Mouse (Mus musculus) hindbrain, postnatal 0 days (tissue): ENCODE measurements around the gene Taok3. TPM values are rescaled to one million over a fixed set of nuclear protein-coding genes. Genes with fewer than 3 reads are reported as not detected.

ENCODE experiments used
- ATAC-seq: fragments of 200-750 bp; cut with Nextera tagmentation; 2 replicates; pipeline ENCODE4 v1.8.0; 2017; ENCODE audit warnings: mild to moderate bottlenecking, moderate TSS enrichment, moderate library complexity
- DNase-seq: peaks from one replicate; pipeline ENCODE4 v3.0.0-alpha.2; 2015; ENCODE audit warnings: low spot score
- H3K27ac ChIP-seq: fragments of 300-500 bp; sonication (generic); 2 replicates; pipeline ENCODE4 v1.5.1; 2014; ENCODE audit warnings: mild to moderate bottlenecking
- H3K27me3 ChIP-seq: fragments of 300-500 bp; sonication (generic); 2 replicates; pipeline ENCODE4 v1.6.1; 2014; ENCODE audit warnings: low read length, mixed read lengths; ENCODE audit not compliant: insufficient read depth
- H3K36me3 ChIP-seq: fragments of 300-500 bp; sonication (generic); 2 replicates; pipeline ENCODE4 v1.6.1; 2014; ENCODE audit warnings: low read length, mixed read lengths; ENCODE audit not compliant: insufficient read depth
- H3K4me1 ChIP-seq: fragments of 300-500 bp; sonication (generic); 2 replicates; pipeline ENCODE4 v1.6.1; 2014; ENCODE audit warnings: antibody characterized with exemption, low read length, mixed read lengths; ENCODE audit not compliant: insufficient read depth
- H3K4me2 ChIP-seq: fragments of 300-500 bp; sonication (generic); 2 replicates; pipeline ENCODE4 v1.6.1; 2014; ENCODE audit warnings: low read depth, mild to moderate bottlenecking, low read length, moderate library complexity, mixed read lengths
- H3K4me3 ChIP-seq: fragments of 300-500 bp; sonication (generic); 2 replicates; pipeline ENCODE4 v1.5.1; 2014; ENCODE audit warnings: low read length
- H3K9ac ChIP-seq: fragments of 300-500 bp; sonication (generic); replicated peaks from 2 replicates; pipeline ENCODE4 v1.6.1; 2014; ENCODE audit warnings: mild to moderate bottlenecking, low read length, moderate library complexity, mixed read lengths
- H3K9me3 ChIP-seq: fragments of 300-500 bp; sonication (generic); 2 replicates; pipeline ENCODE4 v1.6.1; 2016; ENCODE audit warnings: low read length, mixed read lengths
- CTCF ChIP-seq: IDR thresholded peaks from 2 replicates; pipeline ENCODE4 v1.5.1; 2016; ENCODE audit warnings: antibody characterized with exemption, control low read depth, low read depth
- WGBS: fragments of 180-500 bp; shearing (Covaris S2); extraction: QIAGEN DNeasy Blood & Tissue Kit; methylation state at CpG from one replicate; pipeline ENCODE4 v1.1.7; 2014; 5-methylcytosine and 5-hydroxymethylcytosine counted together
- polyA plus RNA-seq: library from polyadenylated mRNA; unstranded; fragments of >200 nt; fragmentation: Nextera tagmentation; extraction: Ambion mirVana; gene quantifications from 2 replicates; pipeline ENCODE4 v1.2.1, GENCODE M21; 2015
- total RNA-seq: library from RNA; depleted of rRNA; stranded (reverse); fragments of >200 nt; gene quantifications from 2 replicates; pipeline ENCODE4 v1.2.3, GENCODE M21; 2014

Taok3 gene
- total and polyA plus RNA-seq, 2 experiments from 2014 or later: 21.0 to 50.2 TPM

- 69% methylated on average over 3 of the region's 3 CpGs for WGBS
- DNase-seq: no peak
- Histone ChIP-seq H3K27ac (no peak overlapping the region), H3K4me1 (no peaks in the 10 kb centered on the region), H3K36me3 (peaks cover 12% of the 10 kb centered on the region; the same call in 1 of the 2 replicates), H3K9ac (no peak overlapping the region), H3K4me3 (no peak overlapping the region), H3K4me2 (no peak overlapping the region), H3K9me3 (no peaks in the 10 kb centered on the region), H3K27me3 (no peaks in the 10 kb centered on the region)
- ATAC-seq: no peak
- TF ChIP-seq CTCF: no peak
Observed at GRCm38 (mm10) chr5:117198390-117198789, 78.5 kb downstream of the Taok3 start.

- peak; percentile 34 for DNase-seq
- Histone ChIP-seq H3K9ac (no peak overlapping the region), H3K36me3 (peaks cover 4% of the 10 kb centered on the region), H3K27ac (no peak overlapping the region), H3K4me1 (no peaks in the 10 kb centered on the region), H3K9me3 (no peaks in the 10 kb centered on the region), H3K4me2 (no peak overlapping the region), H3K27me3 (no peaks in the 10 kb centered on the region), H3K4me3 (no peak overlapping the region)
- ATAC-seq: no peak
- TF ChIP-seq CTCF: no peak
- WGBS: 43% methylated on average over 16 of the region's 16 CpGs
Observed at GRCm38 (mm10) chr5:117207286-117207685, 87.4 kb downstream of the Taok3 start.

- Histone ChIP-seq H3K9me3 (no peaks in the 10 kb centered on the region), H3K4me3 (no peak overlapping the region), H3K36me3 (no peaks in the 10 kb centered on the region), H3K9ac (no peak overlapping the region), H3K4me2 (no peak overlapping the region), H3K4me1 (no peaks in the 10 kb centered on the region), H3K27me3 (no peaks in the 10 kb centered on the region), H3K27ac (no peak overlapping the region)
- ATAC-seq: no peak
- TF ChIP-seq CTCF: no peak
- DNase-seq: no peak
- 69% methylated on average over 4 of the region's 4 CpGs for WGBS
Observed at GRCm38 (mm10) chr5:117214016-117214415, 94.1 kb downstream of the Taok3 start.

GRCm38 (mm10) chr5:117231059-117231458, 111.1 kb downstream of the Taok3 start:
- no peak for DNase-seq
- 66% methylated on average over 12 of the region's 12 CpGs for WGBS
- no peak overlapping the region for H3K27ac ChIP-seq
- no peaks in the 10 kb centered on the region for H3K9me3 ChIP-seq
- H3K36me3 ChIP-seq: peaks cover 5% of the 10 kb centered on the region; the same call in 1 of the 2 replicates
- no peak overlapping the region for H3K9ac ChIP-seq
- no peak overlapping the region for H3K4me3 ChIP-seq
- 0 out of 2 replicates have a peak, but pooled peaks have one; percentile 3 for TF ChIP-seq CTCF
- no peaks in the 10 kb centered on the region for H3K27me3 ChIP-seq
- no peak overlapping the region for H3K4me2 ChIP-seq
- no peak for ATAC-seq
- no peaks in the 10 kb centered on the region for H3K4me1 ChIP-seq

GRCm38 (mm10) chr5:117236540-117236939, 116.6 kb downstream of the Taok3 start:
- H3K27ac ChIP-seq: no peak overlapping the region
- H3K4me1 ChIP-seq: no peaks in the 10 kb centered on the region
- no peaks in the 10 kb centered on the region for H3K9me3 ChIP-seq
- no peaks in the 10 kb centered on the region for H3K27me3 ChIP-seq
- WGBS: 65% methylated on average over 5 of the region's 5 CpGs
- no peak for ATAC-seq
- no peak overlapping the region for H3K9ac ChIP-seq
- H3K4me2 ChIP-seq: no peak overlapping the region
- DNase-seq: no peak
- no peak overlapping the region for H3K4me3 ChIP-seq
- 0 out of 2 replicates have a peak, but pooled peaks cover 5% of the 10 kb centered on the region for H3K36me3 ChIP-seq
- no peak for TF ChIP-seq CTCF

- DNase-seq (no peak), ATAC-seq (no peak)
- Histone ChIP-seq H3K4me1 (peaks cover 14% of the 10 kb centered on the region; the same call in 1 of the 2 replicates), H3K27me3 (no peaks in the 10 kb centered on the region), H3K9ac (no peak overlapping the region), H3K9me3 (no peaks in the 10 kb centered on the region), H3K4me3 (no peak overlapping the region), H3K27ac (no peak overlapping the region), H3K4me2 (no peak overlapping the region), H3K36me3 (0 out of 2 replicates have a peak, but pooled peaks cover 5% of the 10 kb centered on the region)
- WGBS: 77% methylated on average over 4 of the region's 4 CpGs
- no peak for TF ChIP-seq CTCF
Observed at GRCm38 (mm10) chr5:117239106-117239505, 119.2 kb downstream of the Taok3 start.

GRCm38 (mm10) chr5:117240321-117240731, 120.4 kb downstream of the Taok3 start:
- peak overlapping the region; percentile 97 for H3K27ac ChIP-seq
- no peak for TF ChIP-seq CTCF

More at GRCm38 (mm10) chr5:117240321-117240731, 120.4 kb downstream of the Taok3 start:
- 5% methylated on average over 12 of the region's 12 CpGs for WGBS
- Histone ChIP-seq H3K36me3 (no peaks in the 10 kb centered on the region), H3K9me3 (no peaks in the 10 kb centered on the region), H3K27me3 (no peaks in the 10 kb centered on the region), H3K4me1 (peaks cover 14% of the 10 kb centered on the region; the same call in 1 of the 2 replicates), H3K9ac (peak overlapping the region; percentile 81), H3K4me2 (peak overlapping the region; percentile 75), H3K4me3 (peak overlapping the region; percentile 66)
- DNase-seq (peak; percentile 67), ATAC-seq (peak; percentile 70)
